Mouse (Mus musculus) cerebellum, adult 2 months (tissue): ENCODE data around the gene Pax7. TPM values are rescaled to one million over a fixed set of nuclear protein-coding genes. Genes with fewer than 3 reads are reported as not detected.

ENCODE experiments used
- DNase-seq, 2 experiments: peaks; one replicate each; pipeline ENCODE4 v3.0.0; 2021
- H3K27ac ChIP-seq: fragments of 200-500 bp; 2 replicates; pipeline ENCODE4 v1.5.1; 2012; ENCODE audit warnings: low read length, control low read depth, inconsistent platforms; ENCODE audit not compliant: insufficient read depth
- H3K27me3 ChIP-seq: fragments of 200-500 bp; 2 replicates; pipeline ENCODE4 v1.6.1; 2012; ENCODE audit warnings: inconsistent platforms, mild to moderate bottlenecking, low read length, moderate library complexity; ENCODE audit not compliant: control insufficient read depth, insufficient read depth
- H3K4me1 ChIP-seq: fragments of 200-500 bp; 2 replicates; pipeline ENCODE4 v1.6.1; 2011; ENCODE audit warnings: low read length; ENCODE audit not compliant: control insufficient read depth, insufficient read depth
- H3K4me3 ChIP-seq: fragments of 200-500 bp; replicated peaks from 2 replicates; pipeline ENCODE3; 2011; ENCODE audit warnings: mild to moderate bottlenecking, low read depth, low read length, control low read depth; ENCODE audit not compliant: insufficient read depth
- CTCF ChIP-seq: fragments of 200-500 bp; IDR thresholded peaks from 2 replicates; pipeline ENCODE4 v1.5.1; 2011; ENCODE audit warnings: low read depth, mild to moderate bottlenecking, control low read depth, low read length, moderate library complexity, borderline replicate concordance; ENCODE audit not compliant: insufficient read depth
- POLR2A ChIP-seq: fragments of 200-500 bp; IDR thresholded peaks from 2 replicates; pipeline ENCODE4 v1.6.1; 2011; ENCODE audit warnings: low read length, control low read depth, borderline replicate concordance; ENCODE audit not compliant: insufficient read depth
- WGBS: fragments of 180-500 bp; shearing (Covaris S2); methylation state at CpG from one replicate; pipeline ENCODE4 v1.1.7; 2018; 5-methylcytosine and 5-hydroxymethylcytosine counted together
- polyA plus RNA-seq: library from polyadenylated mRNA; depleted of rRNA; stranded (reverse); fragments of >200 nt; gene quantifications from 2 replicates; pipeline ENCODE4 v1.2.3, GENCODE M21; 2012

Pax7 gene
- polyA plus RNA-seq, 1 experiment = 0.07 TPM

GRCm38 (mm10) chr4:139813371-139813960, 19.9 kb downstream of the Pax7 start:
- H3K4me1 ChIP-seq = no peaks in the 10 kb centered on the region
- TF ChIP-seq CTCF (no peak), POLR2A (no peak)
- no peaks in the 10 kb centered on the region; the same call in 1 of the 2 replicates for H3K27me3 ChIP-seq
- H3K4me3 ChIP-seq = no peak overlapping the region
- H3K27ac ChIP-seq = no peak overlapping the region
- DNase-seq = no peak
- 52% methylated on average over 9 of the region's 9 CpGs for WGBS

- 57% methylated on average over 4 of the region's 4 CpGs for WGBS
- no peaks in the 10 kb centered on the region for H3K4me1 ChIP-seq
- TF ChIP-seq POLR2A (no peak), CTCF (no peak)
- no peak overlapping the region for H3K27ac ChIP-seq
- no peaks in the 10 kb centered on the region; the same call in 1 of the 2 replicates for H3K27me3 ChIP-seq
- DNase-seq = no peak
- H3K4me3 ChIP-seq = no peak overlapping the region
Measured at GRCm38 (mm10) chr4:139811901-139812300, 21.4 kb downstream of the Pax7 start.

GRCm38 (mm10) chr4:139811475-139811874, 21.9 kb downstream of the Pax7 start:
- no peaks in the 10 kb centered on the region for H3K4me1 ChIP-seq
- 64% methylated on average over 5 of the region's 5 CpGs for WGBS
- no peak for DNase-seq
- TF ChIP-seq CTCF = no peak
- TF ChIP-seq POLR2A = no peak
- H3K27ac ChIP-seq = no peak overlapping the region
- H3K27me3 ChIP-seq = no peaks in the 10 kb centered on the region; the same call in 1 of the 2 replicates
- no peak overlapping the region for H3K4me3 ChIP-seq

- H3K4me1 ChIP-seq = no peaks in the 10 kb centered on the region
- H3K27me3 ChIP-seq = no peaks in the 10 kb centered on the region; the same call in 1 of the 2 replicates
- H3K27ac ChIP-seq = no peak overlapping the region
- DNase-seq = no peak
- TF ChIP-seq CTCF (no peak), POLR2A (no peak)
- no peak overlapping the region for H3K4me3 ChIP-seq
- WGBS = 5% methylated on average over 22 of the region's 22 CpGs
Measured at GRCm38 (mm10) chr4:139810762-139811438, 22.4 kb downstream of the Pax7 start.

- Histone ChIP-seq H3K4me3 (no peak overlapping the region), H3K27ac (no peak overlapping the region), H3K4me1 (no peaks in the 10 kb centered on the region), H3K27me3 (no peaks in the 10 kb centered on the region; the same call in 1 of the 2 replicates)
- TF ChIP-seq CTCF (no peak), POLR2A (no peak)
- DNase-seq = no peak
- 35% methylated on average over 7 of the region's 7 CpGs for WGBS
Measured at GRCm38 (mm10) chr4:139809381-139809820, 23.9 kb downstream of the Pax7 start.

- H3K27ac ChIP-seq = no peak overlapping the region
- WGBS = 72% methylated on average over 10 of the region's 10 CpGs
- no peaks in the 10 kb centered on the region for H3K4me1 ChIP-seq
- no peak for DNase-seq
- no peak overlapping the region for H3K4me3 ChIP-seq
- H3K27me3 ChIP-seq = no peaks in the 10 kb centered on the region; the same call in 1 of the 2 replicates
- no peak for TF ChIP-seq POLR2A
- no peak for TF ChIP-seq CTCF
Measured at GRCm38 (mm10) chr4:139807820-139808219, 25.5 kb downstream of the Pax7 start.

GRCm38 (mm10) chr4:139807191-139807808, 26.0 kb downstream of the Pax7 start:
- H3K27ac ChIP-seq = no peak overlapping the region
- no peaks in the 10 kb centered on the region; the same call in 1 of the 2 replicates for H3K27me3 ChIP-seq
- 32% methylated on average over 14 of the region's 14 CpGs for WGBS
- TF ChIP-seq CTCF (no peak), POLR2A (no peak)
- H3K4me1 ChIP-seq = no peaks in the 10 kb centered on the region
- H3K4me3 ChIP-seq = no peak overlapping the region
- no peak for DNase-seq
